Mouse (Mus musculus): ENCODE data around the gene Nck2. TPM values are rescaled to one million over a fixed set of nuclear protein-coding genes. Genes with fewer than 3 reads are reported as not detected.

The Nck2 gene
- polyA plus RNA-seq, 1 experiment from 2014 or later = 31.1 TPM

DNA sequence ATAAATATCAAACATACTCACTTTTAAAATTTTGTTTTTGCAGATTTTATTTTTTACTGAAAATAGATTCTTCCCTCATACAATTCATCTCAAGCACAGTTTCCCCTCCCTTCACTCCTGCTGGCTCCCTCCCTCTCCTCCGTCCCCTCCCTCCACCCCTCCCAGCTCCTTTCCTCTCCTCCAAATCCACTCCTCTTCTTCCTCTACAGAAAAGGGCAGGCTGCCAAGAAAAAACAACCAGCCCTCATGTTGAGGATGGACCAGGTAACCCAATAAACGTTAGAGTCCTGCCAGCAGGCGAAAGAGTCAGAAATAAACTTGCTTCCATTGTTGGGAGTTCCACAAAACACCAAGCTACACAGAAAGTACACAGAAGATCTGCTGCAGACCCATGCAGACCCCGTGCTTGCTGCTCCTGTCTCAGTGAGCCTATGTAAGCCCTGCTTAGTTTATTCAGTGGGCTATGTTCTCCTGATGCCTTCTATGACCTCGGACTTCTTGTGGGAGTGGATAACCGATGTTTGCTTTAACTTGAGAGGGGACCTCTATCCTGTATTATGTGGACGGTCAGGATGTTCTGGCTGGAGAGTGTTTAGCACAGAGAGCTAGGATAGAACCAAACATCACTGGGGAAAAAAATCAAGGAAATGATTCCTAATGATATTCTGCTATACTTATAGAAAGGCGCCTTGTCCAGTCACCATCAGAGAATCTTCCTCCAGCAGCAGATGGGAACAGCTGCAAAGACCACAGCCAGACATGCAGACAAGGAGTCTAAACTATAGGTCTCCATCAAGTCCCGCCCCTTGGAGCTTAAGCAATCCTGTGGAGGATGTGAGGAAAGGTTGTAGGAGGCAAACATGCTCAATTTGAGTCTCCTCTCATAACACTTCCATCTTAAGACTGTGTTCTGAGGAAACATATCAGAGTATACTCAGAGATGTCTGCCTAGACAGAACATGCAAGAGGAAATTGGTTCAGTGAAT lies 39.4 kb upstream of the Nck2 start:
- no peak for ATAC-seq (ENCODE audit: low read depth)
- H3K27me3 ChIP-seq (ENCODE audit: control insufficient read depth, insufficient read depth, low read length) = no peaks in the 10 kb centered on the region
- H3K9me3 ChIP-seq (ENCODE audit: control insufficient read depth, low read length) = no peaks in the 10 kb centered on the region
- no peak overlapping the region for H3K27ac ChIP-seq (ENCODE audit: low read depth, low read length)
- 68% methylated on average over 9 of the region's 9 CpGs for WGBS
- no peaks in the 10 kb centered on the region for H3K4me1 ChIP-seq (ENCODE audit: control insufficient read depth, insufficient read depth, low read length)
- no peak overlapping the region for H3K9ac ChIP-seq (replicated peaks; ENCODE audit: low read depth, low read length)
- no peak overlapping the region for H3K4me2 ChIP-seq (ENCODE audit: low read depth, low read length)
- no peaks in the 10 kb centered on the region for H3K36me3 ChIP-seq (ENCODE audit: control insufficient read depth, insufficient read depth, low read length)
- H3K4me3 ChIP-seq (ENCODE audit: low read depth, low read length) = no peak overlapping the region

GRCm38 (mm10) chr1:43409019-43409418 lies 35.4 kb upstream of the Nck2 start:
- no peak overlapping the region for H3K9ac ChIP-seq (replicated peaks; ENCODE audit: low read depth, low read length)
- no peaks in the 10 kb centered on the region for H3K9me3 ChIP-seq (ENCODE audit: control insufficient read depth, low read length)
- no peaks in the 10 kb centered on the region for H3K27me3 ChIP-seq (ENCODE audit: control insufficient read depth, insufficient read depth, low read length)
- H3K4me2 ChIP-seq (ENCODE audit: low read depth, low read length) = no peak overlapping the region
- H3K27ac ChIP-seq (ENCODE audit: low read depth, low read length) = no peak overlapping the region
- H3K36me3 ChIP-seq (ENCODE audit: control insufficient read depth, insufficient read depth, low read length) = no peaks in the 10 kb centered on the region
- H3K4me1 ChIP-seq (ENCODE audit: control insufficient read depth, insufficient read depth, low read length) = no peaks in the 10 kb centered on the region
- 60% methylated on average over 4 of the region's 4 CpGs for WGBS
- H3K4me3 ChIP-seq (ENCODE audit: low read depth, low read length) = no peak overlapping the region
- no peak for ATAC-seq (ENCODE audit: low read depth)

DNA sequence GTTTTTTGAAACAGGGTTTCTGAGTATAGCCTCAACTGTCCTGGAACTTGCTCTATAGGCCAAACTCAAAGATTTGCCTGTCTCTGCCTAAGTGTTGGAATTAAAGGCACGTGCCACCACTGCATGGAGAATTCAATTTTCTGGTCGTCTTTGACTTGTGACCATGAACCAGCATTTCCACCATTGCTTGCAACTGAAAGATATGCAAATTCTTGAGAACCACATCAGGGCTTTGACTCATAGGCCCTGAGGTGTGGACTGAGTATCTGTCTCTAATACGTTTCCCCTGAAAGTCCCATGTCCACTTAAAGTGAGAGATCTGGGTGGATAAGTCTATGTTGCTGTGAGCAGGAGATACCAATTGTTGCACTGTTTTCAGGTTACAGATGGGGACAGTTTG lies 31.6 kb upstream of the Nck2 start:
- no peak overlapping the region for H3K9ac ChIP-seq (replicated peaks; ENCODE audit: low read depth, low read length)
- ATAC-seq (ENCODE audit: low read depth) = no peak
- H3K27ac ChIP-seq (ENCODE audit: low read depth, low read length) = no peak overlapping the region
- H3K27me3 ChIP-seq (ENCODE audit: control insufficient read depth, insufficient read depth, low read length) = no peaks in the 10 kb centered on the region
- no peaks in the 10 kb centered on the region for H3K36me3 ChIP-seq (ENCODE audit: control insufficient read depth, insufficient read depth, low read length)
- no peak overlapping the region for H3K4me3 ChIP-seq (ENCODE audit: low read depth, low read length)
- 85% methylated on average over 3 of the region's 3 CpGs for WGBS
- no peaks in the 10 kb centered on the region for H3K4me1 ChIP-seq (ENCODE audit: control insufficient read depth, insufficient read depth, low read length)
- H3K9me3 ChIP-seq (ENCODE audit: control insufficient read depth, low read length) = no peaks in the 10 kb centered on the region
- H3K4me2 ChIP-seq (ENCODE audit: low read depth, low read length) = no peak overlapping the region

- no peaks in the 10 kb centered on the region for H3K36me3 ChIP-seq (ENCODE audit: control insufficient read depth, insufficient read depth, low read length)
- H3K4me2 ChIP-seq (ENCODE audit: low read depth, low read length) = no peak overlapping the region
- no peak for ATAC-seq (ENCODE audit: low read depth)
- no peaks in the 10 kb centered on the region for H3K9me3 ChIP-seq (ENCODE audit: control insufficient read depth, low read length)
- no peaks in the 10 kb centered on the region for H3K27me3 ChIP-seq (ENCODE audit: control insufficient read depth, insufficient read depth, low read length)
- 78% methylated on average over 3 of the region's 3 CpGs for WGBS
- H3K4me3 ChIP-seq (ENCODE audit: low read depth, low read length) = no peak overlapping the region
- H3K27ac ChIP-seq (ENCODE audit: low read depth, low read length) = no peak overlapping the region
- H3K9ac ChIP-seq (replicated peaks; ENCODE audit: low read depth, low read length) = no peak overlapping the region
- H3K4me1 ChIP-seq (ENCODE audit: control insufficient read depth, insufficient read depth, low read length) = no peaks in the 10 kb centered on the region
Measured at GRCm38 (mm10) chr1:43413298-43413697, 31.1 kb upstream of the Nck2 start.

DNA sequence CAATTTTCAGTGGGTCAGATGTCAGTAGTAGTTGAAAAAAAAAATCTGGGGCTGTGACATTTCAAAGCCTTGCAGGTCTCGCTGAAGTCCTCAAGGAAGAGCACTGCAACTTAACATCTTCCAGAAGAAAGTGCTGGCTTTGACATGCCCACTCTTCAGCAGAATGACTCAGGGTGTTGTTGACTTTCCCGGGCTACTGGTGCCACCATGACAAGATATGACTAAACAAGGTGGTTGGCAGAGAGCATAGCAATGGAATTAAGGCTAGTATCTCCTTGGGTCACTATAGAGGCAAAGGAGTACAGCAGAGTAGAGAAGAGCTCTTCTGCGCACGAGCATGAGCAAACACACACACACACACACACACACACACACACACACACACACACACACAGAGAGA lies 30.6 kb upstream of the Nck2 start:
- Histone ChIP-seq H3K9me3 (ENCODE audit: control insufficient read depth, low read length) (no peaks in the 10 kb centered on the region), H3K27ac (ENCODE audit: low read depth, low read length) (no peak overlapping the region), H3K4me2 (ENCODE audit: low read depth, low read length) (no peak overlapping the region), H3K4me3 (ENCODE audit: low read depth, low read length) (no peak overlapping the region), H3K4me1 (ENCODE audit: control insufficient read depth, insufficient read depth, low read length) (no peaks in the 10 kb centered on the region), H3K9ac (replicated peaks; ENCODE audit: low read depth, low read length) (no peak overlapping the region), H3K27me3 (ENCODE audit: control insufficient read depth, insufficient read depth, low read length) (no peaks in the 10 kb centered on the region), H3K36me3 (ENCODE audit: control insufficient read depth, insufficient read depth, low read length) (no peaks in the 10 kb centered on the region)
- WGBS = 85% methylated on average over 4 of the region's 4 CpGs
- ATAC-seq (ENCODE audit: low read depth) = no peak

- no peak overlapping the region for H3K9ac ChIP-seq (replicated peaks; ENCODE audit: low read depth, low read length)
- no peak for ATAC-seq (ENCODE audit: low read depth)
Measured at GRCm38 (mm10) chr1:43414228-43414627, 30.2 kb upstream of the Nck2 start.

GRCm38 (mm10) chr1:43414971-43415370 lies 29.4 kb upstream of the Nck2 start:
- no peak overlapping the region for H3K9ac ChIP-seq (replicated peaks; ENCODE audit: low read depth, low read length)
- no peak for ATAC-seq (ENCODE audit: low read depth)
- no peaks in the 10 kb centered on the region for H3K4me1 ChIP-seq (ENCODE audit: control insufficient read depth, insufficient read depth, low read length)
- no peaks in the 10 kb centered on the region for H3K9me3 ChIP-seq (ENCODE audit: control insufficient read depth, low read length)
- H3K27ac ChIP-seq (ENCODE audit: low read depth, low read length) = no peak overlapping the region
- H3K4me2 ChIP-seq (ENCODE audit: low read depth, low read length) = no peak overlapping the region
- H3K4me3 ChIP-seq (ENCODE audit: low read depth, low read length) = no peak overlapping the region
- H3K27me3 ChIP-seq (ENCODE audit: control insufficient read depth, insufficient read depth, low read length) = no peaks in the 10 kb centered on the region
- no peaks in the 10 kb centered on the region for H3K36me3 ChIP-seq (ENCODE audit: control insufficient read depth, insufficient read depth, low read length)

More at GRCm38 (mm10) chr1:43414228-43414627, 30.2 kb upstream of the Nck2 start:
- H3K27ac ChIP-seq (ENCODE audit: low read depth, low read length) = no peak overlapping the region
- no peaks in the 10 kb centered on the region for H3K9me3 ChIP-seq (ENCODE audit: control insufficient read depth, low read length)
- no peak overlapping the region for H3K4me3 ChIP-seq (ENCODE audit: low read depth, low read length)
- no peaks in the 10 kb centered on the region for H3K4me1 ChIP-seq (ENCODE audit: control insufficient read depth, insufficient read depth, low read length)
- no peaks in the 10 kb centered on the region for H3K27me3 ChIP-seq (ENCODE audit: control insufficient read depth, insufficient read depth, low read length)
- H3K4me2 ChIP-seq (ENCODE audit: low read depth, low read length) = no peak overlapping the region
- H3K36me3 ChIP-seq (ENCODE audit: control insufficient read depth, insufficient read depth, low read length) = no peaks in the 10 kb centered on the region

GRCm38 (mm10) chr1:43422969-43423748 lies 21.2 kb upstream of the Nck2 start:
- H3K27me3 ChIP-seq (ENCODE audit: control insufficient read depth, insufficient read depth, low read length) = no peaks in the 10 kb centered on the region
- H3K9ac ChIP-seq (replicated peaks; ENCODE audit: low read depth, low read length) = no peak overlapping the region
- no peak for ATAC-seq (ENCODE audit: low read depth)
- H3K27ac ChIP-seq (ENCODE audit: low read depth, low read length) = no peak overlapping the region
- no peaks in the 10 kb centered on the region for H3K4me1 ChIP-seq (ENCODE audit: control insufficient read depth, insufficient read depth, low read length)
- H3K9me3 ChIP-seq (ENCODE audit: control insufficient read depth, low read length) = peaks cover 3% of the 10 kb centered on the region; the same call in 1 of the 2 replicates
- 70% methylated on average over 4 of the region's 4 CpGs for WGBS
- no peak overlapping the region for H3K4me2 ChIP-seq (ENCODE audit: low read depth, low read length)
- no peaks in the 10 kb centered on the region for H3K36me3 ChIP-seq (ENCODE audit: control insufficient read depth, insufficient read depth, low read length)
- H3K4me3 ChIP-seq (ENCODE audit: low read depth, low read length) = no peak overlapping the region

- H3K27ac ChIP-seq (ENCODE audit: low read depth, low read length) = no peak overlapping the region
- ATAC-seq (ENCODE audit: low read depth) = no peak
- peaks cover 3% of the 10 kb centered on the region; the same call in 1 of the 2 replicates for H3K9me3 ChIP-seq (ENCODE audit: control insufficient read depth, low read length)
- no peak overlapping the region for H3K4me2 ChIP-seq (ENCODE audit: low read depth, low read length)
- no peaks in the 10 kb centered on the region for H3K27me3 ChIP-seq (ENCODE audit: control insufficient read depth, insufficient read depth, low read length)
- no peak overlapping the region for H3K9ac ChIP-seq (replicated peaks; ENCODE audit: low read depth, low read length)
- 63% methylated on average over 4 of the region's 4 CpGs for WGBS
- H3K4me1 ChIP-seq (ENCODE audit: control insufficient read depth, insufficient read depth, low read length) = no peaks in the 10 kb centered on the region
- H3K36me3 ChIP-seq (ENCODE audit: control insufficient read depth, insufficient read depth, low read length) = no peaks in the 10 kb centered on the region
- no peak overlapping the region for H3K4me3 ChIP-seq (ENCODE audit: low read depth, low read length)
Measured at GRCm38 (mm10) chr1:43426526-43426925, 17.9 kb upstream of the Nck2 start.
